In the genomic region with DNA sequence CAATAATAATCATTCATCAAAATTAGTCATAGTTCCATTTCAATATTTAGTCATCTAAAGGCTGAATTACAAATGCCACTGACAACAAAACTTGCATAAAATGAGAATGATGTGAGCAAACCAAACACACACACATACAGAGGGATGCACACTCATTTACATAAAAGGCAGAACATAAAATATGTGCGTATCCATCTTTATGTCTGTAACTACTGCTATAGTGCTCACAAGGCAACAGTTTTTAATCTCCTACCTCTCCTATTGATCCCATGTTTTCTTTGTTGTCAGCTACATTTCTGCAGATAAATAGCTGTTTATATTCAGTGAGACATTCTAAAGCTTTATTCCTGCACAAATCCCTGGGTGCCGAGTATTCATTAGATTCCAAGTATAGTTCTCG, we compare ENCODE assay signal across 21 mouse cellular contexts.
"Had no signal": no experiment of that assay in that cellular context is flagged by ENCODE, and none has a peak within 500 bp of the region (broad histone marks: within the 10 kb centered on the region; RNA-seq: fewer than 3 reads in every experiment).

No protein-coding gene starts in this region.

- H3K36me3 ChIP-seq: liver, embryonic 15.5 days; lung, embryonic 15.5 days; midbrain, embryonic 12.5 days; neural tube, embryonic 13.5 days had no signal

- H3K27me3 ChIP-seq: liver, embryonic 15.5 days; lung, embryonic 15.5 days; megakaryocyte, embryonic 14.5 days; midbrain, embryonic 12.5 days; neural tube, embryonic 13.5 days had no signal

- H3K4me2 ChIP-seq: liver, embryonic 15.5 days; lung, embryonic 15.5 days; midbrain, embryonic 12.5 days; neural tube, embryonic 13.5 days had no signal

- H3K9me3 ChIP-seq: liver, embryonic 15.5 days; lung, embryonic 15.5 days; midbrain, embryonic 12.5 days; neural tube, embryonic 13.5 days had no signal

- DNase-seq: liver, postnatal 0 days; lung, adult 2 months; lung, postnatal 14 days; lung, postnatal 36 days; midbrain, embryonic 14.5 days; retina, postnatal 1 day; right cerebral cortex, adult 18-20 months; right cerebral cortex, postnatal 25 days; right cerebral cortex, postnatal 4 days; spleen, adult 18-20 months; thymus, adult 18-20 months; thymus, postnatal 14 days; thymus, postnatal 36 days had no signal

- H3K4me1 ChIP-seq: liver, embryonic 15.5 days; lung, embryonic 15.5 days; megakaryocyte, embryonic 14.5 days; midbrain, embryonic 12.5 days; neural tube, embryonic 13.5 days had no signal

- H3K27ac ChIP-seq: liver, embryonic 15.5 days; lung, embryonic 15.5 days; macrophage; midbrain, embryonic 12.5 days; neural tube, embryonic 13.5 days had no signal

- H3K9ac ChIP-seq: liver, embryonic 15.5 days; liver, postnatal 0 days; lung, embryonic 15.5 days; midbrain, embryonic 12.5 days; neural tube, embryonic 13.5 days had no signal

- H3K4me3 ChIP-seq: liver, embryonic 15.5 days; lung, embryonic 15.5 days; megakaryocyte, embryonic 14.5 days; midbrain, embryonic 12.5 days; neural tube, embryonic 13.5 days had no signal

- ATAC-seq: liver, postnatal 0 days; lung, postnatal 0 days; midbrain, embryonic 16.5 days had no signal
